ENCODE assay signal across 10 mouse cellular contexts in genomic region chr10:63156919-63157318, GRCm38 (mm10). TPM values are rescaled to one million over a fixed set of nuclear protein-coding genes. Genes with fewer than 3 reads are reported as not detected.
A peak's percentile ranks its signal among the peaks of the same experiment; 100 is the strongest.
DNase-seq lines count a peak whose midpoint lies in the region; ATAC-seq lines count a peak whose summit lies in the region.
"Had no signal": no experiment of that assay in that cellular context is flagged by ENCODE, and none has a peak within 500 bp of the region (broad histone marks: within the 10 kb centered on the region; RNA-seq: fewer than 3 reads in every experiment).

No protein-coding gene starts in this region.

- H3K4me3 ChIP-seq in lung, embryonic 15.5 days = no peak overlapping the region
- H3K4me3 ChIP-seq in midbrain, embryonic 15.5 days = no peak overlapping the region
- H3K4me3 ChIP-seq in hindbrain, embryonic 16.5 days (ENCODE audit: low read length) = no peak overlapping the region

- no peak overlapping the region for H3K9ac ChIP-seq in lung, embryonic 15.5 days
- no peak overlapping the region for H3K9ac ChIP-seq in midbrain, embryonic 15.5 days
- no peak overlapping the region for H3K9ac ChIP-seq in hindbrain, embryonic 16.5 days (ENCODE audit: low read depth, low read length)
- H3K9ac ChIP-seq: liver, embryonic 14.5 days had no signal

- no peaks in the 10 kb centered on the region for H3K9me3 ChIP-seq in lung, embryonic 15.5 days
- H3K9me3 ChIP-seq in midbrain, embryonic 15.5 days = no peaks in the 10 kb centered on the region
- no peaks in the 10 kb centered on the region for H3K9me3 ChIP-seq in hindbrain, embryonic 16.5 days (ENCODE audit: control insufficient read depth, low read length)

- no peaks in the 10 kb centered on the region for H3K27me3 ChIP-seq in lung, embryonic 15.5 days
- no peaks in the 10 kb centered on the region for H3K27me3 ChIP-seq in midbrain, embryonic 15.5 days (replicated peaks)
- no peaks in the 10 kb centered on the region for H3K27me3 ChIP-seq in hindbrain, embryonic 16.5 days (replicated peaks; ENCODE audit: control insufficient read depth, insufficient read depth, low read length)

- no peaks in the 10 kb centered on the region for H3K4me1 ChIP-seq in lung, embryonic 15.5 days
- no peaks in the 10 kb centered on the region for H3K4me1 ChIP-seq in midbrain, embryonic 15.5 days
- no peaks in the 10 kb centered on the region for H3K4me1 ChIP-seq in hindbrain, embryonic 16.5 days (ENCODE audit: control insufficient read depth, insufficient read depth, low read depth, low read length)

- 19% methylated on average over 4 of the region's 4 CpGs for WGBS in lung, embryonic 15.5 days
- WGBS in midbrain, embryonic 15.5 days = 76% methylated on average over 4 of the region's 4 CpGs
- 73% methylated on average over 4 of the region's 4 CpGs for WGBS in hindbrain, embryonic 16.5 days

- DNase-seq in adrenal gland, postnatal 10 days = peak; percentile 64
- peak; percentile 75 to 87 for DNase-seq in gastrocnemius, adult 8-10 months (ENCODE audit: low spot score in 2 of 2)
- peak; percentile 38 for DNase-seq in kidney, postnatal 10 days
- no peak for DNase-seq in c-Kit-positive CD71-positive TER-119-positive erythroid progenitor cells, embryonic 14.5 days (ENCODE audit: low spot score)
- DNase-seq in spleen, adult 12 weeks (ENCODE audit: low spot score) = no peak

- no peak overlapping the region for H3K4me2 ChIP-seq in lung, embryonic 15.5 days
- H3K4me2 ChIP-seq in midbrain, embryonic 15.5 days = no peak overlapping the region
- no peak overlapping the region for H3K4me2 ChIP-seq in hindbrain, embryonic 16.5 days (ENCODE audit: low read length)

- no peaks in the 10 kb centered on the region for H3K36me3 ChIP-seq in lung, embryonic 15.5 days
- H3K36me3 ChIP-seq in midbrain, embryonic 15.5 days (replicated peaks) = no peaks in the 10 kb centered on the region
- no peaks in the 10 kb centered on the region for H3K36me3 ChIP-seq in hindbrain, embryonic 16.5 days (ENCODE audit: control insufficient read depth, insufficient read depth, low read length)

- H3K27ac ChIP-seq in lung, embryonic 15.5 days = no peak overlapping the region
- H3K27ac ChIP-seq in midbrain, embryonic 15.5 days = no peak overlapping the region
- no peak overlapping the region for H3K27ac ChIP-seq in hindbrain, embryonic 16.5 days (ENCODE audit: low read depth, low read length)
- H3K27ac ChIP-seq: liver, embryonic 14.5 days had no signal

- peak; percentile 39; the same call in 1 of the 2 replicates for ATAC-seq in lung, embryonic 15.5 days (ENCODE audit: borderline replicate concordance, extremely low read depth, low FRiP score, low TSS enrichment)
- ATAC-seq in midbrain, embryonic 15.5 days (replicated peaks) = no peak
- ATAC-seq in hindbrain, embryonic 16.5 days = no peak

RNA-seq across cellular contexts. Expression of gene Mypn, which starts 46.8 kb away (rescaled TPM):
- 10 to 100 TPM in 1 of 2 experiments, 1 to 10 TPM in 1; 3.8 to 14.6 TPM for total RNA-seq in adrenal gland, postnatal 10 days (2021)
- 100 to 1,000 TPM; 285 to 333 (median 306) TPM for total RNA-seq in gastrocnemius, adult 8-10 months (2022)
- 0.24 and 0.56 TPM in 2 replicates for polyA plus RNA-seq in lung, embryonic 15.5 days (2015; fragmentation: Nextera tagmentation; extraction: Ambion mirVana)
- polyA plus RNA-seq in midbrain, embryonic 15.5 days (2015; fragmentation: Nextera tagmentation; extraction: Ambion mirVana) = 0.21 and 0.31 TPM in 2 replicates
- 1.0 and 1.3 TPM in 2 replicates for polyA plus RNA-seq in hindbrain, embryonic 16.5 days (2015; fragmentation: Nextera tagmentation; extraction: Ambion mirVana)
- polyA plus RNA-seq: stomach, embryonic 14.5 days had no signal

RNA-seq across cellular contexts. Expression of gene Atoh7, which starts 57.5 kb away (rescaled TPM):
- total RNA-seq in adrenal gland, postnatal 10 days (2021) = not detected
- under 1 TPM in 1 of 4 experiments, not detected in 3; 0.46 TPM for total RNA-seq in gastrocnemius, adult 8-10 months (2022)
- polyA plus RNA-seq in lung, embryonic 15.5 days (2015; fragmentation: Nextera tagmentation; extraction: Ambion mirVana) = not detected in 2 replicates
- polyA plus RNA-seq in midbrain, embryonic 15.5 days (2015; fragmentation: Nextera tagmentation; extraction: Ambion mirVana) = 2.2 and 2.6 TPM in 2 replicates
- 3.0 TPM in 2 replicates for polyA plus RNA-seq in hindbrain, embryonic 16.5 days (2015; fragmentation: Nextera tagmentation; extraction: Ambion mirVana)
- polyA plus RNA-seq: stomach, embryonic 14.5 days had no signal

Comparison
In these comparisons a context has a peak if more than half of its experiments do, and no peak if none do; other contexts are left out.
1. DNase-seq: peak in adrenal gland, postnatal 10 days (single experiment), gastrocnemius, adult 8-10 months (2 of 2) and kidney, postnatal 10 days (single experiment); none in c-Kit-positive CD71-positive TER-119-positive erythroid progenitor cells, embryonic 14.5 days (single experiment) and spleen, adult 12 weeks (single experiment).